Mouse (Mus musculus): ENCODE data around the gene Rbl1. TPM values are rescaled to one million over a fixed set of nuclear protein-coding genes. Genes with fewer than 3 reads are reported as not detected.
A peak's percentile ranks its signal among the peaks of the same experiment; 100 is the strongest.
"Not testable (repeated sequence)": the region's sequence is repeated elsewhere in the genome, so short reads cannot be mapped to it uniquely, and the experiment has no call there.

Rbl1 gene
- total RNA-seq, 1 experiment from 2014 or later = 92.3 TPM

DNA sequence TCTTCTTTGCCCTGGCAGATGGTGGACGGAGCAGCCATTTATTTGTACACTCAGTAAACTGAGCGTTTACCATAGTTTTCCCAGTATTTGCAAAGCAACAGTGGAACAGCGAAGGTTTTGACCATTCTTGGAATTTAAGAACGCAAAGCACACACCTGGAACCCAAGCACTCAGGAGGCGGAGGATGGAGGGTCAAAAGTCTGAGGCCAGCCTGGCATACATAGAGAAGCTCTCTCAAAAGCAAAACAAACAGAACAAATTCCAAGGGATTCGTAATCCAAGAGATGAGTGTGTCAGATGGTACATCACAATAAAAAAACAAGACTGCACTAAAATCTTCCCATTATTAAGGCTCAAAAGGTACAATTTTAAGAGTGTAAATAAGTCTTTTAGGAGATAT is 30.8 kb downstream of the Rbl1 start:
- no peak for ATAC-seq (replicated peaks; ENCODE audit: low read depth, poor library complexity, severe bottlenecking)

- no peak for ATAC-seq (replicated peaks; ENCODE audit: low read depth, poor library complexity, severe bottlenecking)
Observed at GRCm38 (mm10) chr2:157172984-157173383, 31.4 kb downstream of the Rbl1 start.

- no peak for ATAC-seq (replicated peaks; ENCODE audit: low read depth, poor library complexity, severe bottlenecking)
Observed at GRCm38 (mm10) chr2:157170626-157171025, 33.7 kb downstream of the Rbl1 start.

GRCm38 (mm10) chr2:157170166-157170565 is 34.2 kb downstream of the Rbl1 start:
- no peak for ATAC-seq (replicated peaks; ENCODE audit: low read depth, poor library complexity, severe bottlenecking)

DNA sequence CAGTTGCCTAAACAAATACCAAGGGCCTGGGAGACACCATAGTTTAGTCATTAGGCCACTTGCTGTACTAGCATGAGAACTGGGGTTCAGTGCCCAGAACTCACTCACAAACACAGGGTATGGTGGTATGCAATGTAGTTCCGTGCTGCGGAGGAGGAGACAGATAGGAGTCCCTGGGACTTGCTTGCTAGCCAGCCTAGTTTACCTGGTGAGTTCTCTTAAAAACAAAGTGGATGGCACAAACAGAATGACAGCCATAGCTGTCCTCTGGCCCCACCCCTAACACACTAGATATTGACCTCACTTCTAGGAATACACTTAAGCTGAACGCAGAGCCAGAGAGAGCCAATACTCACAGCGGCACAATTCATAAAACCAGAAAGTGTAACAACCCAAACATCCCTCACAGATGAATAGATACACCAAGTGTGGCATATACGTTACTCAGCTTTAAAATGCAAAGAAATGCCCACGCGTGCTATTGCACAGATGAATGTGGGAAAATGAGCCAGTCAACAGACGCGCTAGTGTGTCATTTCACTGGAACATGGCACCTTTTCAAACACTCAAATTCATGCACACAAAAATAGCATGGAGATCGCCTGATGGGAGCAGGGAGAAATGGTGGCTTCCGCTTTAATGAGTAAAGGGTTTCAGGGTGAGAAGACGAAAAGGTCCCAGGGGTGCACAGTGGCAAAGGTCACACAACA is 37.8 kb downstream of the Rbl1 start:
- ATAC-seq (replicated peaks; ENCODE audit: low read depth, poor library complexity, severe bottlenecking) = no peak

DNA sequence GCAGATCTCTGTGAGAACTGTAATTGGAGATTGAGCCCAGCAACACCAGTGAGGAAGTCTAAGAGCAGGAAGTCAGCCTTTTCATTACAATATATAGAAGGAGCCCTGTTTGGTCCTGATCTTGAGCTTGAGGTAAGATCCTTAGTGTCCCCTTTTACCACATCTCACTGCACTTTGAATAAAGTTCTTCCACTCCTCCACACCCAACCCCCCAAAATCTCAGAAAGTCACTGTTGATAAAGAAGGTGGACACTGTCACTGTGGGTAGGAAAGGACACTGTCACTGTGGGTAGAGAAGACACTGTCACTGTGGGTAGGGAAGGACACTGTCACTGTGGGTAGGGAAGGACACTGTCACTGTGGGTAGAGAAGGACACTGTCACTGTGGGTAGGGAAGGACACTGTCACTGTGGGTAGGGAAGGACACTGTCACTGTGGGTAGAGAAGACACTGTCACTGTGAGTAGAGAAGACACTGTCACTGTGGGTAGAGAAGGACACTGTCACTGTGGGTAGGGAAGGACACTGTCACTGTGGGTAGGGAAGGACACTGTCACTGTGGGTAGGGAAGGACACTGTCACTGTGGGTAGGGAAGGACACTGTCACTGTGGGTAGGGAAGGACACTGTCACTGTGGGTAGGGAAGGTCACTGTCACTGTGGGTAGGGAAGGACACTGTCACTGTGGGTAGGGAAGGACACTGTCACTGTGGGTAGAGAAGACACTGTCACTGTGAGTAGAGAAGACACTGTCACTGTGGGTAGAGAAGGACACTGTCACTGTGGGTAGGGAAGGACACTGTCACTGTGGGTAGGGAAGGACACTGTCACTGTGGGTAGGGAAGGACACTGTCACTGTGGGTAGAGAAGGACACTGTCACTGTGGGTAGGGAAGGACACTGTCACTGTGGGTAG is 38.8 kb downstream of the Rbl1 start:
- ATAC-seq (replicated peaks; ENCODE audit: low read depth, poor library complexity, severe bottlenecking) = not testable (repeated sequence)

- no peak for ATAC-seq (replicated peaks; ENCODE audit: low read depth, poor library complexity, severe bottlenecking)
Observed at GRCm38 (mm10) chr2:157164101-157164500, 40.2 kb downstream of the Rbl1 start.

- ATAC-seq (replicated peaks; ENCODE audit: low read depth, poor library complexity, severe bottlenecking) = no peak
Observed at GRCm38 (mm10) chr2:157156079-157156478, 48.3 kb downstream of the Rbl1 start.

GRCm38 (mm10) chr2:157153235-157153634 is 51.1 kb downstream of the Rbl1 start:
- no peak for ATAC-seq (replicated peaks; ENCODE audit: low read depth, poor library complexity, severe bottlenecking)

DNA sequence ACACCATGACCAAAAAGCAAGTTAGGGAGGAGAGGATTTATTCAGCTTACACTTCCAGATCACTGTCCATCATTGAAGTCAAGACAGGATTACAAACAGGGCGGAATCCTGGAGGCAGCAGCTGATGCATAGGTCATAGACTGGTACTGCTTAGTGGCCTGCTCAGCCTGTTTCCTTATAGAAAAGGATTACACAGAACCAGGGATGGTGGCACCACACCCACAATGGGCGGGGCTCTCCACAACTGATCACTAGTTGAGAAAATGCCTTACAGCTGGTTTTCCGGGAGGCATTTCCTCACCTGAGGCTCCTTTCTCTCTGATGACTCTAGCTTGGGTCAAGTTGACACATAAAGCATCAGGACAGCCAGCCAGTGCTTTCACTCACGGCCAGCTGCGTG is 55.9 kb downstream of the Rbl1 start:
- ATAC-seq (replicated peaks; ENCODE audit: low read depth, poor library complexity, severe bottlenecking) = no peak

- no peak for ATAC-seq (replicated peaks; ENCODE audit: low read depth, poor library complexity, severe bottlenecking)
Observed at GRCm38 (mm10) chr2:157147397-157148020, 56.8 kb downstream of the Rbl1 start.

GRCm38 (mm10) chr2:157145173-157145572 is 59.2 kb downstream of the Rbl1 start:
- ATAC-seq (replicated peaks; ENCODE audit: low read depth, poor library complexity, severe bottlenecking) = no peak

DNA sequence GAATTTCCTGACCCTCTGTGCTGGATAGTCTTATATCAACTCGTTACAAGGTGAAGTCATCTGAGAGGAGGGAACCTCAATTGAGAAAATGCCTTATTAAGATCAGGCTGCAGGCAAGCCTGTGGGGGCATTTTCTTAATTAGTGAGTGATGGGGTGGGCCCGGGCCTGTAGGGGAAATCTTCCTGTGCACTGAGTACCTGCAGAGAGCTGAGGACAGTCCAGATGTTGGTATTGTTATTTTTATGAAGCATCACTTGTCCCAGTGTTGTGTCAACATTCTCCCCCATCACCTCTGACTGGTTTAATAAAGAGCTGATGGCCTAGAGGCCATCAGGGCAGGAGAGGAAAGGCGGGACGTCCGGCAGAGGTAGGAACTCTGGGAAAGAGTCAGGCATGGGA is 60.2 kb downstream of the Rbl1 start:
- ATAC-seq (replicated peaks; ENCODE audit: low read depth, poor library complexity, severe bottlenecking) = no peak

DNA sequence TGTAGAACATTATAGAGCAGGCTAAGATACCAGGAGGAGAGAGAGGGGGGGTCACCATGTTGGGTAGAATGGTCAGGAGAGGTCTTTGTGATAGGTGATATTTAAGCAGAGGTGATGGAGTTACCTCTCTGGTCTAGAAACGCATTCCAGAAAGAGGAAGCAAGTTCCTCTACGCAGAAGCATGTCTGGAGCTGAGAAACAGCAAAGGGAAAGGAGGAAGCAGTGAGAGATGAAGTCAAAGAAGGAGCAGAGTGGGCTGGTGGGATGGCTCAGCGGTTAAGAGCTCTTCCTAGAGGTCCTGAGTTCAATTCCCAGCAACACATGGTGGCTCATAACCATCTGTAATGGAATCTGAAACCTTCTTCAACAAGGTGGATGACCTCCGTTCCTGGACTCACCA is 62.4 kb downstream of the Rbl1 start:
- ATAC-seq (replicated peaks; ENCODE audit: low read depth, poor library complexity, severe bottlenecking) = no peak

DNA sequence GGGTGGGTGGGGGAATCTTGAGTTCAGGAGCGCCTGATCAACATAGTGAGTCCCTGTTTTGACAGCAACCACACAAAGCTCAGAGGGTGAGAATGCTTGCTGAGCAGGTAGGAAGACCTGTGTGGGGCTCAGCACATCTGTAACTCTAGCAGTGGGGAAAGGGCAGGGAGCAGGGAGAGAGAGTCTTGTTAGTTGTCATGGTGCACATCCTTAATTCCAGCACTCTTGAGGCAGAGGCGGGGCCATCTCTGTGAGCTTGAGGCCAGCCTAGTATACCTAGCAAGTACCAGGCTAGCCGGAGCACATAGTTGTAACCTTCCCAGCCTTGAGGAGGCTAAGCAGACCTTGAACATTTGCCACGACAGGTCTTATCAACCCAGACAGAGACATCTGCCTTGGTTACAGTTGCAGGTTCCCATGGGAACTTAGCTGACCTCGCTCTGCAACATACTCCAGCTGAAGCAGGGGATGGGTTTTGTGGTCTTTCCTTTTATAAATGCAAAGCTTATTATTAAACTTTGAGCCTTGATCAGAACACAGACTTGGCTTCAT is 65.0 kb downstream of the Rbl1 start:
- ATAC-seq (replicated peaks; ENCODE audit: low read depth, poor library complexity, severe bottlenecking) = no peak

DNA sequence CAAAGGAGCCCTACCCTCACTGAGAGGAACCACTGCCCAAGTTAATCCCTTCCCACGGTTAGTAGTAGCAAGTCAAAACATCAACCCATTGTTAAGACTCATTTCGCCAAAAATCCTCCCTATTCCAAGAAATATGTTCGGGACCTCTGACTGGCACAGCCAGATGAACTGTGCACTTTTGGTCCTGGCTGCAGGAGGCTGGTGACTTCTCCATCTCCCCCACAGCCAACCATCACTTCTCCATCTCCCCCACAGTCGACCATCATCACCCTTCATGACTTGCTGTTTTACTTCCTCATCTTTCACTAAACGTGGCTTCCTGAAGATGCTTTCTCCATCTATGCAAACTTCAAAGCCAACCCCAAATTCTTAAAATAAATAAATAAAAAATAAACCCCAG is 65.5 kb downstream of the Rbl1 start:
- ATAC-seq (replicated peaks; ENCODE audit: low read depth, poor library complexity, severe bottlenecking) = peak; percentile 45

DNA sequence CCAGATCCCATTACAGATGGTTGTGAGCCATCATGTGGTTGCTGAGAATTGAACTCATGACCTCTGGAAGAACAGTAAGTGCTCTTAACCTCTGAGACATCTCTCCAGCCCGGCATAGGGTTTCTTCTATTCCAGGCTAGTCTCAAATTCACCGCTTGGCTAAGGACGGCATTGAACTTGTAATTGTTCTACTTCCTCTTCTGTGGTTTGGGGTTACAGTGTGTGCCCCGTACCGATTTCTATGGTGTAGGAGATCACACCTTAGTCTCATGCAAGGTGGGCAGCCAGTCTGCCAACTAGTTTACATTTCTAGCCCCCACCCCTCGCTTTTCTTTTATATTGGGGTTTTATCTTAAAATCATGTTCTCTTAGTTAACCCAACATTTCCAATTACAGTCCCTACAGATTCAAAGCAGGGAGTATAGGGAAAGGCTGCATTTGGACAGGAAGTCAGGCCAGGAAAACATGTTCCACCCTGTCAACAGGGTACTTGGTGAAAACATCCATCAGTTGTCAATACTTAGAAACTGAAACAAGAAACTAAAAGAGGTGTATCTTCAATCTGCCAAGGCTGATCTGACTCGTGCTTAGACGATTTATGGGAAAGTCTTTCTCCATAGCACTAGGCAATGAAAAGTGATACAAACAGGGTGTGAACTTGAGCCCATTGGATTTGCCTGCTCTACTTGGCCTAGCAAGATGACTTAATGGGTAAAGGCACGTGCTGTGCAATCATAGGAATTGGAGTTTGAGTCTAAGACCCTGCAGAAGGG is 66.2 kb downstream of the Rbl1 start:
- peak; percentile 42; the same call in 1 of the 2 replicates for ATAC-seq (replicated peaks; ENCODE audit: low read depth, poor library complexity, severe bottlenecking)

DNA sequence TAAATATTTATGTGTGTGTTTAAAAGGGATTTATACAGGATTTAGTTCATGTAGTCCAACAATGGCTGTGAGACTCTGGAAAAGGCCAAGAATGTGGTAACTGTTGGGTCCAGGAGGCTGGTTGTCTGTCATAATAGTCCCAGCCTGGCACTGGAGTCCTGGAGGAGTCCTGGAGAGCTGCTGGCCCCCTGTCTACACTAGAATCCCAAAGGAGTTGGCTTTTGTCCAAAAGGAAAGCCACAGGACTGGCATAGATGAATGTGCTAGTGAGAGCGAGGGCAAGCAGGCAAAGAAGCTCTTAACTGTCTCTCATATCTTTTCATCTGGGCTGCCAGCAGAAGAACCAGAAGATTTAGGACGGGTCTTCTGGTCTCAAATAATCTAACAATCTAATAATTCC is 67.7 kb downstream of the Rbl1 start:
- ATAC-seq (replicated peaks; ENCODE audit: low read depth, poor library complexity, severe bottlenecking) = no peak

- ATAC-seq (replicated peaks; ENCODE audit: low read depth, poor library complexity, severe bottlenecking) = no peak
Observed at GRCm38 (mm10) chr2:157136176-157136575, 68.2 kb downstream of the Rbl1 start.
